In the genomic region with DNA sequence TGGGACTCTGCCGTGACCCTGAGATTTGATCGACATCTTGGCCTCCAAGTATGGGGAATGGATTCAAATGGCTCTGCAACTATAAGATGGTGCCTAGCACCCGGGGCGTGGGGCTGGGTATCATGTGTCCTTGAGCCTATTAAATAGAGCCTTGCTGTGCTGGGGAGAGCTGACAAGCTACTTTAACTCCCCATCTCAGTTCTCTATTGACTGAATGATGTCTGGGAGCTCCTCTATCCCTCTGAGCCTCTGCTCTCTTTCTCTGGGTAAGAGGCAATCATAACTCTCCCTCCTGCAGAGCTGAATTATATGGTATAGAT, we compare ENCODE assay signal across 25 mouse cellular contexts. TPM values are rescaled to one million over a fixed set of nuclear protein-coding genes. Genes with fewer than 3 reads are reported as not detected.
DNase-seq lines count a peak whose midpoint lies in the region; ATAC-seq and TF ChIP-seq lines count a peak whose summit lies in the region.
"Had no signal": no experiment of that assay in that cellular context is flagged by ENCODE, and none has a peak within 500 bp of the region (broad histone marks: within the 10 kb centered on the region; RNA-seq: fewer than 3 reads in every experiment).

No protein-coding gene starts in this region.

- no peaks in the 10 kb centered on the region for H3K36me3 ChIP-seq in heart, embryonic 11.5 days (ENCODE audit: control insufficient read depth, insufficient read depth, low read length)
- H3K36me3 ChIP-seq in hindbrain, embryonic 12.5 days: no peaks in the 10 kb centered on the region
- H3K36me3 ChIP-seq in hindbrain, postnatal 0 days (ENCODE audit: insufficient read depth, low read length): no peaks in the 10 kb centered on the region

- 62% methylated on average over 4 of the region's 4 CpGs for WGBS in heart, embryonic 11.5 days (ENCODE audit: insufficient replicate concordance)
- WGBS in hindbrain, embryonic 12.5 days: 63% methylated on average over 4 of the region's 4 CpGs
- WGBS in hindbrain, postnatal 0 days: 53% methylated on average over 4 of the region's 4 CpGs

- no peak overlapping the region for H3K4me2 ChIP-seq in heart, embryonic 11.5 days
- no peak overlapping the region for H3K4me2 ChIP-seq in hindbrain, embryonic 12.5 days (replicated peaks)
- H3K4me2 ChIP-seq in hindbrain, postnatal 0 days (ENCODE audit: low read depth, low read length): no peak overlapping the region
- H3K4me2 ChIP-seq: forebrain, embryonic 13.5 days; liver, embryonic 11.5 days had no signal

- H3K4me3 ChIP-seq in heart, embryonic 11.5 days (ENCODE audit: low read depth, low read length): no peak overlapping the region
- no peak overlapping the region for H3K4me3 ChIP-seq in hindbrain, embryonic 12.5 days
- no peak overlapping the region for H3K4me3 ChIP-seq in hindbrain, postnatal 0 days (ENCODE audit: low read length)
- H3K4me3 ChIP-seq: forebrain, embryonic 13.5 days had no signal

- DNase-seq in heart, adult 18-20 months: no peak
- DNase-seq in hindbrain, postnatal 0 days (ENCODE audit: low spot score): no peak
- peak; percentile 12 for DNase-seq in retina, embryonic 14.5 days (ENCODE audit: low spot score)
- DNase-seq in retina, postnatal 1 day: no peak
- DNase-seq in cerebellum, postnatal 4 days (ENCODE audit: low spot score in 2 of 2): no peak
- DNase-seq: adrenal gland, postnatal 25 days; B cell, adult 2 months; cerebellum, adult 11 months; cerebellum, postnatal 14 days; gastrocnemius, postnatal 14 days; lung, adult 18-20 months; lung, postnatal 14 days had no signal

- peaks cover 8% of the 10 kb centered on the region for H3K4me1 ChIP-seq in heart, embryonic 11.5 days (ENCODE audit: control insufficient read depth, insufficient read depth, low read length)
- H3K4me1 ChIP-seq in hindbrain, embryonic 12.5 days: peaks cover 10% of the 10 kb centered on the region
- no peaks in the 10 kb centered on the region for H3K4me1 ChIP-seq in hindbrain, postnatal 0 days (ENCODE audit: insufficient read depth, low read length)

- peak overlapping the region; percentile 62; the same call in 1 of the 2 replicates for H3K27ac ChIP-seq in heart, embryonic 11.5 days (ENCODE audit: low read depth, low read length)
- H3K27ac ChIP-seq in hindbrain, embryonic 12.5 days: peak overlapping the region; percentile 55; the same call in 1 of the 2 replicates
- H3K27ac ChIP-seq in hindbrain, postnatal 0 days: no peak overlapping the region

- no peak for TF ChIP-seq CTCF in hindbrain, postnatal 0 days (IDR thresholded peaks at IDR 0.05; ENCODE audit: low read depth)

- ATAC-seq in heart, embryonic 11.5 days (replicated peaks; ENCODE audit: insufficient number of reproducible peaks, low FRiP score, low TSS enrichment): no peak
- no peak for ATAC-seq in hindbrain, embryonic 12.5 days (ENCODE audit: low FRiP score)
- no peak for ATAC-seq in hindbrain, postnatal 0 days
- ATAC-seq: forebrain, embryonic 13.5 days; hindbrain, embryonic 16.5 days; intestine, postnatal 0 days; midbrain, embryonic 16.5 days had no signal

- peak overlapping the region; percentile 2 for H3K9ac ChIP-seq in heart, embryonic 11.5 days (ENCODE audit: low read depth, low read length)
- H3K9ac ChIP-seq in hindbrain, embryonic 12.5 days: no peak overlapping the region
- H3K9ac ChIP-seq in hindbrain, postnatal 0 days (replicated peaks; ENCODE audit: low read length): no peak overlapping the region
- H3K9ac ChIP-seq: forebrain, embryonic 13.5 days had no signal

- H3K9me3 ChIP-seq in heart, embryonic 11.5 days (replicated peaks; ENCODE audit: control insufficient read depth, low read length): no peaks in the 10 kb centered on the region
- no peaks in the 10 kb centered on the region for H3K9me3 ChIP-seq in hindbrain, embryonic 12.5 days (replicated peaks)
- H3K9me3 ChIP-seq in hindbrain, postnatal 0 days (ENCODE audit: low read length): no peaks in the 10 kb centered on the region
- H3K9me3 ChIP-seq: forebrain, embryonic 13.5 days had no signal

- no peaks in the 10 kb centered on the region for H3K27me3 ChIP-seq in heart, embryonic 11.5 days (ENCODE audit: control insufficient read depth, insufficient read depth, low read length)
- no peaks in the 10 kb centered on the region for H3K27me3 ChIP-seq in hindbrain, embryonic 12.5 days
- H3K27me3 ChIP-seq in hindbrain, postnatal 0 days (ENCODE audit: insufficient read depth, low read length): no peaks in the 10 kb centered on the region
- H3K27me3 ChIP-seq: forebrain, embryonic 13.5 days had no signal

RNA-seq across cellular contexts. Expression of a gene that starts 33.6 kb away (rescaled TPM):
- not detected in 2 replicates for polyA plus RNA-seq in heart, embryonic 11.5 days (2014; fragmentation: Nextera tagmentation; extraction: Ambion mirVana)
- not detected for total RNA-seq in heart, adult 18-20 months (2021)
- polyA plus RNA-seq in hindbrain, embryonic 12.5 days (2016; fragmentation: Nextera tagmentation; extraction: Ambion mirVana): not detected in 2 replicates
- total RNA-seq in hindbrain, postnatal 0 days (2014; rRNA removed): not detected in 2 replicates
- polyA plus RNA-seq in hindbrain, postnatal 0 days (2015; fragmentation: Nextera tagmentation; extraction: Ambion mirVana): not detected in 2 replicates
- total RNA-seq: adrenal gland, postnatal 25 days; gastrocnemius, postnatal 14 days; heart, postnatal 25 days; layer of hippocampus, postnatal 10 days; megakaryocyte, adult 5-6 weeks; neutrophil, adult 5-6 weeks had no signal
- polyA plus RNA-seq: forebrain, embryonic 13.5 days; hindbrain, embryonic 16.5 days; intestine, postnatal 0 days; large intestine, adult 2 months; limb, embryonic 11.5 days; liver, embryonic 11.5 days; midbrain, embryonic 16.5 days had no signal

RNA-seq across cellular contexts. Expression of a gene that starts 47.3 kb away (rescaled TPM):
- polyA plus RNA-seq in heart, embryonic 11.5 days (2014; fragmentation: Nextera tagmentation; extraction: Ambion mirVana): 26.1 and 35.7 TPM in 2 replicates
- 10 to 100 TPM; 20.7 to 21.6 TPM for total RNA-seq in heart, adult 18-20 months (2021)
- polyA plus RNA-seq in hindbrain, embryonic 12.5 days (2016; fragmentation: Nextera tagmentation; extraction: Ambion mirVana): 60.3 and 66.8 TPM in 2 replicates
- 24.9 and 27.8 TPM in 2 replicates for total RNA-seq in hindbrain, postnatal 0 days (2014; rRNA removed)
- polyA plus RNA-seq in hindbrain, postnatal 0 days (2015; fragmentation: Nextera tagmentation; extraction: Ambion mirVana): 35.9 and 42.4 TPM in 2 replicates
